Mouse (Mus musculus) liver, adult 2 months (tissue): Measurements from ENCODE around the gene Tbx2. TPM values are rescaled to one million over a fixed set of nuclear protein-coding genes. Genes with fewer than 3 reads are reported as not detected.

Source experiments
- DNase-seq: peaks from one replicate; pipeline ENCODE4 v3.0.0-alpha.2; 2011; ENCODE audit warnings: low read depth, low spot score; ENCODE audit errors: extremely low read depth
- H3K27ac ChIP-seq: fragments of 200-500 bp; replicated peaks from 2 replicates; pipeline ENCODE4 v1.5.1; 2012; ENCODE audit warnings: low read depth, mild to moderate bottlenecking, control low read depth, inconsistent platforms, low read length; ENCODE audit not compliant: insufficient read depth
- H3K27me3 ChIP-seq: fragments of 200-500 bp; 2 replicates; pipeline ENCODE4 v1.6.1; 2012; ENCODE audit warnings: mild to moderate bottlenecking, moderate library complexity, low read length, inconsistent platforms; ENCODE audit not compliant: control insufficient read depth, insufficient read depth
- H3K36me3 ChIP-seq: fragments of 200-500 bp; 2 replicates; pipeline ENCODE4 v1.6.1; 2012; ENCODE audit warnings: low read length, inconsistent platforms; ENCODE audit not compliant: control insufficient read depth, insufficient read depth
- H3K4me1 ChIP-seq: fragments of 200-500 bp; 2 replicates; pipeline ENCODE4 v1.6.1; 2011; ENCODE audit warnings: low read length; ENCODE audit not compliant: control insufficient read depth, insufficient read depth
- H3K4me3 ChIP-seq: fragments of 200-500 bp; 2 replicates; pipeline ENCODE4 v1.5.1; 2011; ENCODE audit warnings: low read depth, mild to moderate bottlenecking, control low read depth, low read length, moderate library complexity; ENCODE audit not compliant: insufficient read depth
- H3K79me2 ChIP-seq: fragments of 200-500 bp; 2 replicates; pipeline ENCODE4 v1.6.1; 2012; ENCODE audit warnings: inconsistent platforms, mild to moderate bottlenecking, low read length, moderate library complexity; ENCODE audit not compliant: control insufficient read depth, insufficient read depth
- H3K9ac ChIP-seq: fragments of 200-500 bp; 2 replicates; pipeline ENCODE4 v1.6.1; 2012; ENCODE audit warnings: low read depth, mild to moderate bottlenecking, control low read depth, inconsistent platforms, low read length
- CTCF ChIP-seq: fragments of 200-500 bp; IDR thresholded peaks from 2 replicates; pipeline ENCODE4 v1.5.1; 2011; ENCODE audit warnings: low read depth, low read length, control low read depth
- POLR2A ChIP-seq: fragments of 200-500 bp; IDR thresholded peaks from 2 replicates; pipeline ENCODE4 v1.6.1; 2011; ENCODE audit warnings: low read length, control low read depth; ENCODE audit not compliant: insufficient read depth; ENCODE audit errors: extremely low read depth
- WGBS: fragments of 180-500 bp; shearing (Covaris S2); methylation state at CpG from one replicate; pipeline ENCODE4 v1.1.7; 2018; 5-methylcytosine and 5-hydroxymethylcytosine counted together
- polyA plus RNA-seq: library from polyadenylated mRNA; depleted of rRNA; stranded (reverse); fragments of >200 nt; gene quantifications from 2 replicates; pipeline ENCODE4 v1.2.3, GENCODE M21; 2012
- total RNA-seq: library from RNA; depleted of rRNA; stranded (reverse); fragments of >200 nt; gene quantifications from 2 replicates; pipeline ENCODE4 v1.2.3, GENCODE M21; 2014

Tbx2 gene
- total and polyA plus RNA-seq, 2 experiments, result 1.4 to 3.0 TPM

DNA sequence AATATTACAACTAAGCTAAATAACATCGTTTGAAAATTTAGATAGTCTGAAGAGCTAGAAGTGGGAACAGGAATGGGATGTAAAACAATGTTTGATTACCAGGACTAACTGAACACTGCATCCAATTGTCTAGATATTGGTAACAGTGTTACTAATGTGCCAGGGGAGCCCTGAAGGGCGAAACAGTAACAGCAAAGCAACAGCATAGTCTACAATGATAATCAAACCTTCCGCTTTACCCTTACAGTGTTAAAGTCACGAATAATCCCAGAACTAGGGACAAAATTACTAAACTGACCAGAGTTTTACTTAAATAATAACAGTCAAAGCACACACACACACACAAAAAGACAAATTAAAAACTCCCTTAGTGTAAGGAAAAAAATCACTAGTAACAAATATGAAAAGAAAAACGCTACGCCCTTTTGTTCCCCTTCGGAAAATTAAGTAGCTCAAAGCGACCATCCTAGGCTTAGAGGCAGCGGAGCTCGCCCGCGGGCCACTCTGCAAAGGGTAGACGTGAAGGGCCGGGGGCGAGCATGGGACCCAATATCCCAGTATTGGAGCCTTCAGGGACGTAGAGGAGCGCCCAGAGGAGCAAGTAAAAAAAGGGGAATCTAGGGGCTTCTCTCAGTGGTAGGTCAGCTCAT is 55.6 kb downstream of the Tbx2 start:
- no peak for DNase-seq
- H3K36me3 ChIP-seq, result no peaks in the 10 kb centered on the region
- WGBS, result 14% methylated on average over 17 of the region's 17 CpGs
- H3K27ac ChIP-seq, result no peak overlapping the region
- no peak overlapping the region for H3K4me3 ChIP-seq
- H3K79me2 ChIP-seq, result no peaks in the 10 kb centered on the region
- H3K4me1 ChIP-seq, result no peaks in the 10 kb centered on the region
- no peak for TF ChIP-seq POLR2A
- no peak for TF ChIP-seq CTCF
- peaks cover 56% of the 10 kb centered on the region for H3K27me3 ChIP-seq
- H3K9ac ChIP-seq, result no peak overlapping the region

- H3K4me3 ChIP-seq, result no peak overlapping the region
- no peaks in the 10 kb centered on the region for H3K4me1 ChIP-seq
- TF ChIP-seq CTCF, result no peak
- no peak for TF ChIP-seq POLR2A
- no peak overlapping the region for H3K9ac ChIP-seq
- no peaks in the 10 kb centered on the region for H3K36me3 ChIP-seq
- no peaks in the 10 kb centered on the region for H3K79me2 ChIP-seq
- peaks cover 59% of the 10 kb centered on the region for H3K27me3 ChIP-seq
- no peak for DNase-seq
- H3K27ac ChIP-seq, result no peak overlapping the region
- WGBS, result 10% methylated on average over 26 of the region's 26 CpGs
Observed at GRCm38 (mm10) chr11:85888451-85888961, 56.2 kb downstream of the Tbx2 start.

DNA sequence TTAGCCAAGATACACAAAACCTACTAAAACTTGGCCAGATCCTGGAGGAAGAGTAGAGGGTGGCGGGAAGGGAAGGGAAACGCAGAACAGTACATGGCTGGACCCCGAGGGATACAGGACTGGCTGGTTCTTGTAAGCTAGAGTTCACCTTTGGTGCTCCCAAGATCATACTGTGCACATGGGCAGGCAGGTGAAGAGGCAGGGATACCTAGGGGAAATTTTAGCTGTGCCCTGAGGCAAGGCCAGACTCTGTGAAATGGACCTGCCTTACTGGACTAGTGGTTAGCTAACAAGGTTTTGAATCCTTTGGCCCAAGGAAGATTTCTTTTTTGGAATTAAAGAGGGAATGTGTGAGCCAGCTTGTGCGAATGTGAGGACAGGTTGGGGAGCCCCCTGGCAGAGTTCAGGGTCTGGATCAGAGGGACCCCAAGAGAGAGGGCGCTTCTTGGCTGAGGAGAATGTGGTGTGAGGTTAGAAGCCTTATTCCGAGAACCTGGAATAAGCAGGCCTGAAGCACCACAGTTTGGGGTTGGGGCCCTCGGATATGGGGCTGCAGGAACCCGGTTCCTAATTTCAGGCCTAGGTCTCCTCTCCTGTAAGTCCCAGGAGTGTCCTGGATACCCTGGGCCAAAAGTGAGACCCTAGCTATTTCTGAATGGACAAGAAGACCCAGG is 56.8 kb downstream of the Tbx2 start:
- Histone ChIP-seq H3K79me2 (no peaks in the 10 kb centered on the region), H3K9ac (no peak overlapping the region), H3K4me3 (no peak overlapping the region), H3K27me3 (peaks cover 59% of the 10 kb centered on the region), H3K27ac (no peak overlapping the region), H3K36me3 (no peaks in the 10 kb centered on the region), H3K4me1 (no peaks in the 10 kb centered on the region)
- 52% methylated on average over 8 of the region's 8 CpGs for WGBS
- TF ChIP-seq CTCF (no peak), POLR2A (no peak)
- DNase-seq, result no peak

GRCm38 (mm10) chr11:85889730-85890562 is 57.6 kb downstream of the Tbx2 start:
- Histone ChIP-seq H3K9ac (no peak overlapping the region), H3K4me3 (no peak overlapping the region), H3K27me3 (peaks cover 58% of the 10 kb centered on the region), H3K36me3 (no peaks in the 10 kb centered on the region), H3K27ac (no peak overlapping the region), H3K79me2 (no peaks in the 10 kb centered on the region), H3K4me1 (no peaks in the 10 kb centered on the region)
- TF ChIP-seq POLR2A (no peak), CTCF (no peak)
- no peak for DNase-seq
- WGBS, result 7% methylated on average over 47 of the region's 47 CpGs

DNA sequence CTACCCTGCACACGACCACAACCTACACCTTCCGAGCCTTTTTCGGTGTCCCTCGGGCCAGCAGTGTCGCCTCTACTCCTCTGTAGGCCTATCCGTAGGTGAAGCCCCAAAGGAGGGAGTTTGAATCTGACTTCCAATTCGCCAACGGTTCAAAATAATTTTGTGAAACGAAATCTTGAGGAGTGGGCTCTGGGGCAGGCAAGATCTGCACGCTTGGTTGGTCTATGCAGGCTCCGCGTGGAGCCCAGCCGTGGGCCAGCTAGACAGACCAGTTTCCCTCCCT is 58.2 kb downstream of the Tbx2 start:
- TF ChIP-seq POLR2A (no peak), CTCF (no peak)
- Histone ChIP-seq H3K4me3 (no peak overlapping the region), H3K4me1 (no peaks in the 10 kb centered on the region), H3K27me3 (peaks cover 62% of the 10 kb centered on the region), H3K27ac (no peak overlapping the region), H3K9ac (no peak overlapping the region), H3K36me3 (no peaks in the 10 kb centered on the region), H3K79me2 (no peaks in the 10 kb centered on the region)
- no peak for DNase-seq
- 10% methylated on average over 13 of the region's 13 CpGs for WGBS
